Mouse (Mus musculus) right cerebral cortex, postnatal 36 days (tissue): ENCODE data around the gene Lrrc18.

Source experiments
- DNase-seq, 2 experiments: peaks; one replicate each; pipeline ENCODE4 v3.0.0; 2022; ENCODE audit warnings: low spot score in 2 of 2, mixed read lengths in 1 of 2

Gene Lrrc18

DNA sequence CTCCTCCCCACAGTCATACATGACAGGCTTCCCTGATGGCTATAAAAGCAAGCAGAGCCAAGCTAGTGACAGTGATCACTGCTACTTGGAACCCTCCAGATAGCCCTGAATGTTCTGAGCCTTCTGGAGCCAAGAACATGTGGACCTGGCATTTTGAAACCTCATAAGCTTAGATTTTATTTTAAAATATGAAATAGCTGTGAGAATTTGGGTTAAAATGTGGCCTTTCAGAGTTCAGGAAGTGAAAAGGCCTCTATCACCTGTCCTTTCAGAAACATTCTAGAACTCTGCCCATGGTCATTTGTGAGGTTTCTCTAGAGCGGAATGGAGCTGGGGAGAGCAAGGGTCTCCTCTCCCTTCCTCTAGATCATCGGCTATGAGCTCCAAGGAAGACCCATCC is at the start of gene Lrrc18:
Lrrc18 (plus strand) TSS at position 301 of the 400 bp plus-strand sequence.
- DNase-seq = no peak

DNA sequence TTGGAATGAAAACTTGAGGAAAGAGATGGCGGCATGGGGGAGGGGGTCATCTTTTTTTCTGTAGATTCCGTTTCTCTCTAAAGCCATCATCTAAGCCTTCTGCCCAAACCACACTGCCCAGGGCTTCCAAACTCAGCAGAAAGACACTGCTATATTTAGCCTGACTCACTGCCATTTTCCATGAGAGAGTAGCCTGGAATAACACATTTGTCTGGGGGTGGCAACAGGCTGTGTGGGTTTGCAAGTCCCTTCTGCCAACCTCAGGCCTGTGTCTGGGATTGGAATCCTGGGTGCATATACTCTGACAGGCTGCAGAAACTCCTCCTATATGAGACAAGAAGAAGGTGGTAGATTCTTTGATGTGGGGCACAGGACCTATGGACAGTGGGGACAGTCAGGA is 43.7 kb upstream of the Lrrc18 start:
- DNase-seq = peak; percentile 41 to 62

DNA sequence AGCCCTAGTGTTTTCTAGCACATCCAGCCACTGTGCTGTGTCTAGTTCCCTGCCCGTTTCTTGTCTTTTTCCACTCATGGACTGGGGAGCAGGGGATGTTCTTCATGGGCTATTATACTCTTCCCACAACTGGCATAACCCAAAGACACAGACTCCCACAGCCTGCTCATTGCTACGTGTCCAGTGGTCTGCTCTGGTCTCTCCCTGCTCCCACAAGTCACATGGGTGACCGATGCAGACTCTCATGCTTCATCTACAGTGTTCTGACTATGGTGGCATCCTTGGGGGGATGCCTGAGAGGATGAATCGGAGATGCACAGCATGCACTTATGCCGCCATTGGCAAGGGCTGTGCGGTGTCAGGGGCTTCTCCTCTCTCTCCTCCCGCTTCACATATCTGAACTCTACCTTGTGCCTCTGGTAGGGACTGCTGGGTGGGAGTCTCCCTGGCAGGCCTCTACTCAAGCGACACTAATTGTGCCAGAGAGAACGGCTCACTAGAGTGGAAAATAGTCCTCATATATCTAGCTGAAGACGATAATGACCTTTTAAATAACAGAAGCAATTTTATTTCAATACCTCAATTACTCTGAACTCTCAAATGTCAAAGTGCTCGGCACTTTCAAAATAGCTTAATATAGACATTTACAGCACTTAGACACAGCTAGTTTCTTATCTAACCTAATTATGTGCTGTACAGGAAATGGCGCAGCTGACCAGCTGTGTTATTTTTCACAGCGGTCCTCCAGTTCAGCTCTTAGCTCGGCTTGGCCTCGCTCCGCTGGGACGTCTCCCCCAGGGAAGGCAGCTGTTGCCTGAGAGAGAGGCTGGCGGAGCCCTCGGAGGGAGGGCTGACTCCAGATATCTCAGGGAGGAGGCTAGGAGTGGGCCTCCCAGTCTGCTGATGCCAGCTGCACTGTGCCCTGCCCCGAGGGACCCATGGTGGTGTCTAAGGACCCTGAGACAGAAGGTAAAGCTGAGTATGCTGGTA is 40.6 kb upstream of the Lrrc18 start:
- DNase-seq = no peak

DNA sequence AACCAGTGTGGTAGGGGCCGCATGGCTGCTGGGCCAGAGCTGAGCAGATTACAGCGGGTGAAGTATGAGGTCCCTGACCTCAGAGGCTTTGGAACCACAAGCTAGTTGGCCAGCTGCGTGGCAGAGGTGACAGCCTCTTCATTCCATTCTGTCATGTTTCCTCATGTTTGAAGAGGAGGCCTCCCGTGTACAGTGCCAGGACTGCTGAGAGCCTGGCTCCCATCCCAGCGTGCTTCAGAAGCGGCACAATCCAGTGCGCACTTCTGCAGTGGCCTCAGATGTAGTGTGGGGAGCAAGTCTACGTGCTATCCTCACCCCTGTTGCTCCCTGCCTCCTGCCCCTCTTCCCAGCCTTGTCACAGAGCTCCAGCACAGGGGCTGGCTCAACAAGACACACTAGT is 34.7 kb upstream of the Lrrc18 start:
- no peak for DNase-seq

DNA sequence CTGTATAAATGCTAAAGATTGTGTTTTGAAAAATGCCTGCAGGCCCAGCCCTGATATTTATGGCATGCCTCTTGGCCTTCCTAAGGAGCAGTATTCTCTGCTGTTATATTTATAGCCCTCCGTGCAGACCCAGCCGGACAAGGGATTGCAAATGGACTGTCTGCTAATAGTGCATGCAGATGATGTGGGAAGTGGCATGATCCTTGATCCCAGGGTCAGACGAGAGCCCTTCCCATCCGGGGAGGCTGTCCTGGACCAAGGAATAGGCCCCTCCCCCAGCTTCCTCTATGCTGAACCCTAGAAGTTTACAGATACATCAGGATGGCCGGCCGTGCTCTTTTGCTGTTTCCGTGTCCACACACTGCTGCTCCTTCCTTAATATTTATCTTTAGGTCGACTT is 32.5 kb upstream of the Lrrc18 start:
- DNase-seq = no peak

DNA sequence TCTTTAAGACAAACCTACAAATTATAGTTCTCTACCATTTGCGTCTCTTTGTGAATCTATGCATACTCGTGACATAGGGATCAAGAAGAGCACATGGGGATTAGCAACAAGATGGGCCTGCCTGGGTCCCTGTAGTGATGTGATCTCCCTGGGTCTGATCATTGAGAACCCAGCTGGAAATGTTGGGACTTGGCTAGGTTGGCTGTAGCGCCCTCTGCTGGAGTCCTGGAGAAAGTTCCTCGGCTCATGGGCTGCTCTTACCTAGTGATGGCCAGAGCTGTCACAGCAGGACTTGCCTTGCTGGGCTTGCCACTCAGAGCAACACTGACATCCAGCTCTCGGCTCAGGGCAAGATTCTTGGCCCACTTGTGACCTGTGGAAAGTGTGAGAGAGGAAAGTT is 30.7 kb upstream of the Lrrc18 start:
- DNase-seq = peak; percentile 26 to 49

DNA sequence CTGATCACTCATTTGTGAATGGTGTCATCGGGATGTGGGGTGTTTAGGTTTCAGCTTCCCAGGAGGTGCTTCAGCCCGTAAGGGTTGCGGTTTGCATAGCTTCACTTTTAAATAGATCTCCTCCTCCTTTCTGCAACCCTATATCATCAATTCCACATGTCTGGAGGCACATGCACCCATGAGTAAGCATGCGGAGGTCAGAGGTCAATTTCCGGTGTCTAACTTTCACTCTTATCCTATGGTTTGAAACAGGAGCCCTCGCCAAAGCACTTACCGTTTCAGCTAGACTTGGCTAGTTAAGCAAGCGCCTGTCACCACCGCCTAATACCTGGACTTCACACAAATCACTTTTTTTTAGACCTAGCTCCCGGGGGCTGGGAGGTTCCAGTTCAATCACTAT is 26.4 kb upstream of the Lrrc18 start:
- DNase-seq = no peak

DNA sequence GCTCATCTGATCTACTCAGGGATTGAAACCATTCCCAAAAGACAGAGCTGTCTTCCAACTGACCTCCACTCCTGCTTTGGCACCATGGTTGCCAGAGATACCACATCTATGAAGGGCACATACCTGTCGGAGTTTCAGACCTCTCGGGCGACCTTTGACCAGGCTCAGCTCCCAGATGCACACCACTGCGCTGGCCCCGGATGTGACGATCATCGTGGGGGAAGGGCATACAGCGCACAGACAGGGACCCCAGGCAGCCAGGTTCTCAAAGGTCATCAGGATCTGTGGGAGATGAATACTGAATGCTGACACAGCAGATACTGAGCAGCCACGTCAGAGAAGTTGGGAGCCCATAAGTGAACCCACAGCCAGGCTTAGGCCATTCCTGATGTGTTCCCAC is 20.5 kb upstream of the Lrrc18 start:
- DNase-seq = no peak

DNA sequence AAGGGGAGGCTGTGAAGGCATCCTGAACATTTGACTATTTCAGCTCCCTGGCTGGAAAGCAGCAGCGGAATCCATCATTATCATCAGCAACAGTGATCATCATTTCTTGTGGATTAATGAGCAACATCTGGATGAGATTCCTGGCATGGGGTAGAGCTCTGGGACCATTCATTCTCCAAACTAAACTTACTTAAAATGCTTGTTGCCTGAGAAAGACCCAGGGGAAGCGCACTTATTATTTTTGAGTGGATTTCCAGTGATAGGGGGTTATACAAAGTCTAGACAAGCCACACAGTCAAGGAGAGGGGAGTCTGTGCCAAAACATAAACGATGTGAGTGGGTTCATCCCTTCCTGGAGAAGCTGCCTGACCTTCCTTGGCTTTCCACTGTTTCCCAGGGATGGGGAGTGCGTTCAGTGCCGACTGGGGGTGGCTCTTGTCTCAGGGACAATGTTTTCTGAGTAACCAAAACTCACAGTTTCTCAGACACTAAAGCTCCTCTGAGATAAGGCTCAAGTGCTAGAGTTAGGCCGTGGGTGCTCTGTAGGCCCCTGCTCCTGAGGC is 6.9 kb upstream of the Lrrc18 start:
- no peak for DNase-seq

DNA sequence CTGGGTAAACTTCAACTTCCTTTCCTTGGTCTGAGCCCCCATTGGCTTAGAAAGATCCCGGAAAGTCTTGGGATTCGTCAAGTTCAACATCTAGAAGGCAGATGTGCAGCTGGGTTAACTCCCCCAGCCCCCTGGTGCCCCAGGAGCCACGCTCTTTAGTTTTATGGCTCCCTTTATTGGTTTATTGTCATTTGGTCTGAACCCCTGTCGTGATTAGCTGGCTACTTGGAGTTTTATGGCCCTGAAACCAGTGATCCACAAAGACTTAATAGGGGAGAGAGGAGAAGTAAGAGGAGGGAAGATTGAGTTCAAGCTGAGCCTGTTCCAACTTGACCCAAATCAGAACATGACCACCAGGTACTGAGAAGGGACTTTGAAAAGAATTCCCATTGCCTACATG is 4.5 kb upstream of the Lrrc18 start:
- DNase-seq = no peak

DNA sequence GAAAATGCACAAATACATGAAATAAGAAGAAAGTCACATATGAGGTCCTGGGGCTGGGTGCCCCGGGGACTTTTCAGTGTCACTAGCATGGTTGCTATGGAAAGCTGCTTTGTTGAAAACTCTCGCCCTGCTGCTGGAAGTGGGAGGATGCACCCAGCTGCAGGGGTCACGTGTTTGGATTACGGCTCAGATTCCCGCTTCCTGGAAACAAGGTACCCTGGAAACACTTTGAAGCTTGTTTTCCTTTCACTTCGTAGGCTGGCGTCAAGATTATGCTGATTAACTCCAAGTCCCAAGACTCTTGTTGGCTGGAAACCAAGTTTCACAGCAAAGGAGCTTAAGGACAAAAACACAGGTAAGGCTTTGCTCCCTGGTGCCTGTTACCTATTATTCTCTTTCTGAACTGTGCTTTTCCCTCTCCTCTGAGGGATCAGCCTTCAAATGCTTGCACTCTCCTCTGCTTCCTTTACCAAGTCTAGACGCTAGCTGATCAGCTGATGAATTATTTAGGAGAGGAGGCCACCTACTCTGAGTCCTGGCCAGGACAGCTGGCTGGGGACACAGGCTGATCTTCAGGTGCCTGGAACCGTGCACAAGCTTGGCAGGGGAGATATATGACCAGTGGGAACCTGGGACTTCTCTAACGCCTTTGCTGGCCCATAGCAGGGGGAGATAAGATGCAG is 3.9 kb downstream of the Lrrc18 start:
- DNase-seq = no peak

DNA sequence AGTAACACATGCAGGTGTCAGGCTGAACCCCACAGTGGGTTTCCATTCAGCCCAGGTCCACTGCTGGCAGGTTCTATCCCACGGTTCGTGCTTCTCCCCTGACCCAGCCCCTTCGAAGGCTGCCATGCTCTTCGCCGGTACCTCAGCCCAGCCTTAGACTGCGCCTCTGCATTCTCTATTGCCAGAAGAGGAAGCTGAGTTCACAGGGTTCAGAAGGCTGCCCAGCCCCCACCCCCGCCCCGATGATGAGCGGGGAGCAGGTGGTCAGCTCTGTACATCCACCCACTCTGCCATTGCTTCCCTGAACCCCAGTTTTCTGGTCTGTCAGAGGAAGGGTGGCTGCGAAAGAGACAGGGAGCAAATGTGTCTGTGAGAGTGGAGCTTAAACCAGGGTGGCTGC is 8.3 kb downstream of the Lrrc18 start:
- no peak for DNase-seq

DNA sequence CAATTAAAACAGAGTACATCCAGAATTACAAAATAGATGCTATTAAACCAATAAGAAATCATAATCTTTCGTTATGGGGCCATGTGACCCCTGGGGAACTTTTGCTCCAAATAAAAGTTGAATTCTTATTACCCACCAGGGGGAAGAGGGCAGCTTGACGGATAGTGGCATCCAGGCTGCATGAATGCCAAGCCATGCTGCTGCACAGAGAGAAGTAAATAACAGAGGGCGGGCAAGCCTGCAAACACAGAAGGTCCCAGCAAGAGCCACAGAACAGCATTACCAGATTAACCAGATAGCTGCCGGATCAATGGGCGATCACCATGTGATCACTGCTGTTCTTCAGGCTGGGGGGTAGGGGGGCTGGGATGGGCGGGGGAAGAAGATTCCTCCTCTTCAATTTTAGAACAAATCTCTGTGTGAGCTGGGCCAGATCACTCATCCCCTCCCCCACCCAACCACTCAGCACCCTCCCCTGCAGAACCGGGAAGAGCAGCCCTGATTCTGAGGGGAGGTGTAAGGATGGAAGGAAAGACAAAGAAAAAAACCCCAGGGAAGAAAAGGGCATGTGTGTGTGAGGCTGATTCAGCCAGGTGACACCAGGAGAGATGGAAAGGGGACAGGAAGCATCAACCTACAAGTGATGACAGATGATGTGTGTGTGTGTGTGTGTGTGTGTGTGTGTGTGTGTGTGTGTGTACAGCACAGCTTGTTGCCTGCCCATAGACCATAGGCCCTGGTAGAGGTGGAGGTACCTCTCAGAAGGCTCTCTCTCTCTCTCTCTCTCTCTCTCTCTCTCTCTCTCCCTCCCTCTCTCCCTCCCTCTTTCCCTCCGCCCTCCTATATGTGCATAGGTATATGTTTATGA is 9.2 kb downstream of the Lrrc18 start:
- DNase-seq = no peak

DNA sequence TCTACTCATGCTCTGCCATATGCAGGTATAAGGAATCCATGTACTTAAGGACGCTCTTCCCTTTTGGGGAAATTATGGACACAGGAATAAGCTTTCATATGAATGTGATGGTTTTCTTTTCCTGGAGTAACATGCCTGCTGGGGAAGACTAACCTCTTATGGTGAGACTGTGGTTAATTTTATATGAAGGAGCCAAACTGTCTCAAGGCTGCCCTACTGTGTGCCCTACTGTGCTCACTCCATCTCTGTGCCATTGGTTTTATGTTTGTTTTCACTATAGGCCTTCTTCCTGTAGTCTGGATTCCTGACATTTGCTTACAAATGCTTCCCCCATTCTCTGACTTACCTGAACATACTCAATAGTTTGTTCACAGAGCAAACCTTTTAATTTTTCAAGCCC is 13.9 kb downstream of the Lrrc18 start:
- no peak for DNase-seq

DNA sequence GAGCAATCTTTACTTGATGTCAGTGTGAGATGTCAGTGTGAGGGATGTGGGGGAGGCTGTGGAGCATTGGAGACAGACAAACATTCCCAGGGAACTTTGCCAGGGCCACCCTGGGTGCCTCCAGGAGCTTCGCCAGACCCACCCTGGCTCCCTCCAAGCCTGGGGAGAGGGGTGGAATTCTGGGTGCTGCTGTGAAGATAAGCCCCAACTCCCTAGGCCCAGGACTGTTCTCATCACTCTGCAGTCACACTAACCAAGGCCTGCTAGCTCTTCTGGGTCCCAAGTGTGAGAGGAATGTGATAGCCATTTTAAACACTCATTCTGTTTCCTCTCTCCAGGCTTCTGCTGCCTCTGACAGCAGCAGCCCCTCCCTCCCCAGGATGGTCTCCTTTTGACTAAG is 16.5 kb downstream of the Lrrc18 start:
- DNase-seq = no peak

DNA sequence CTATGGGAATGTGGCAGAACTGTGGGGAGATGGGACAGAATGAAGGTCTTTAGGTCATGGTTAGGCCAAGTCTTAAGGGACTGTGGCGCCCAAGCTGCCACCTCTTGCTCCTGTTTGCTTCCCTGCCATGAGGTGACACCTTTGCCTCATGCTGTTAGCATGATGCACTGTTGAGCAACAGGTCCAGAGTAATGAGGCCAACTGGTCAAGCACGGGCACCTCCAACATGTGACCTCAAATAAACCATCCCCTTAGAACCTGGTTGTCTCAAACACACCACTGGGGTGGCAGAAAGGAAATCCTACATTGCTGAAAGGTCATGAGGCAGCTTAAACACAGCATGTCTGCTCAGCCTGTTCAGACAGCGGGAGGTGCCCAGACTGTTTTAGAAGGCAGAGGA is 27.9 kb downstream of the Lrrc18 start:
- DNase-seq = no peak

DNA sequence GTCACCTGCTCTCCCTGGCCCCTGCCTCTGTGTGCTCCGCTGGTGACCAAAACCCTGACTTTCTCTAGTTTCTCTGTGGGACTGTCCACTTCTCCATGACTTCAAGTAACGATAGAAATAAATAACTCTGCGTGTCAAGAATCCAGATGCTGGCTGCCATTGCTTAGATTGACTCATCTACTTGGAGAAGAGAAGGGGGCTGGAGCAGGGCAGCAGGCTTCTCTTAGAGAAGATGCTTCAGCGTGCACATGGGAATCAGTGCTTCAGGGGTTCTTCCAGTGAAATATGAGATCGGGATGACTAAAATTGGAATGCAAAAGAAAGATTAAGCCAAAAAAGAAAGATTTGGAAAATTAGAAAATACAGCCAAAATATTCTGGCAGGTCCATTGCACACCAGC is 28.4 kb downstream of the Lrrc18 start:
- DNase-seq = no peak

DNA sequence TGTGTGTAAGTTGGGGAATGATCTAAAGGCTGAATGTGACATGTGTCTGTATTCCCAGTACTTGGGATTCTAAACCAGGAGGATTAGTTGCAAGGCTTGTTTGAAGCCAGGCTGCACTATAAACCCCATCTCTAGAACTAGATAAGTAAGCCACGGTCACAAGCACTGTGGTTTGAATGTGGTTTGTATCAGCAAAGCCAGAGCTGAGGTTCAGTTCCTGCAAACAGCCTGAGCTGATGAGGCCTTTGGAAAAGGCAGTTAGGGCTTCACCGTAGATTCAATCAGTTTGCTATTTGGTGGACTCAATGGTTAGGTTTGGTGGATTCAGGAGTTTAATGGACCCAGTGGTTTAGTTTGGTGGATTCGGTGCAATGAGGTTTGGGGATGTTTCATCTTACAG is 39.7 kb downstream of the Lrrc18 start:
- DNase-seq = no peak

DNA sequence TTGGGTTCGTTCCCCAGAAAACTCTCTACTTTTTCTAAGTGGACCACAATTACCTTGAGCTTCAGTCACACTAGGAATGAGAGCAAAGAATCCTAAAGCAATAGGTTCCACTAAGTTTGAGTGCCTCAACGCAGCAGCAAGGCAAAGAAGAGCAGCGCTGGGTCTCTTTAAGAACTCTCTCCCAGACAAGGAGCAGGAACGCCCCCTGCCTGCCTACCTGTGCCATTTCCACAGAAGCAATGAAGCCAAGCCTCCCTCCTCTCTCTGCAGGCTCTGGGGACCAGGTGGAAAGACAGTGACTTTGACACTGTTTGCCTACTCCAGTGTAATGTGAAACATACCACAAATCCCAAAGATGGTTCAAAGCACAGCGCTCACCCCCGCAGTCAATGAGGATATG is 42.2 kb downstream of the Lrrc18 start:
- DNase-seq = no peak

DNA sequence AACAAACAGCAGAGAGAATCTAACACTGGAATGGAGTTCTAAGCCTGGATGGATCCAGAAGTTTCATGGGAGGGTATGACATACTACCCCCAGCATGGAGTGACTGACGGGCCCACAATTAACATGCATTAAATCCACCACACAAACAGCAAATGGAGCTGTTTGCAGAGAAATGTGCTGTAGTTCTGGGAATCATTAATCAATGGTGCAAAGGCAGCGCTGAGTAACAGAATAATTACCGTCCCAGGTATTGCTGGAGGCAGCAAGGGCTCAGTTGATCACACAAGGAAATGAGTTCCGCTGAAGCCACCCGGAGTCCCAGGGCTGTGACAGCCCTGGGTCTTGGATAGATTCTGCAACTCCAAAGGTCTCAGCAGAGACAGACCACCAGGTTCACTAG is 44.2 kb downstream of the Lrrc18 start:
- DNase-seq = no peak

DNA sequence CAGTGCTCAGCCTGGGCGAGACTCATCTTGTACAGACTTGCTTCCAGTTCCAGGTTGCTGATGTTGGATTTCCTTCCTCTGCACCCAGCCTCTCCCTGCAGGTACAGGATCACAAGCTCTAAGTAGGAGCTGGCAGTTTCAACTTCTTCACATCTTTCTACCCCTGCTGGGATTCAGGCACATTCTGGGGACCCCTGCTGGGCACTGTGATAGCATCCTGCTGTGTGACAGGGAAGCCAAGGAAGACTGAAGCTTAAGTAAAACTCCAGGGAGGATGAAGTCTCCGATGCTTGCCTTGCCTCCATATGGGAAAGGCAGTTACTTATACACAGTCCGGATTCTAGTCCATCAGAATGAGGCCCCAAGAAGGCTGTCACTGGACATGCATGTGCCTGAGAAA is 45.6 kb downstream of the Lrrc18 start:
- DNase-seq = no peak

DNA sequence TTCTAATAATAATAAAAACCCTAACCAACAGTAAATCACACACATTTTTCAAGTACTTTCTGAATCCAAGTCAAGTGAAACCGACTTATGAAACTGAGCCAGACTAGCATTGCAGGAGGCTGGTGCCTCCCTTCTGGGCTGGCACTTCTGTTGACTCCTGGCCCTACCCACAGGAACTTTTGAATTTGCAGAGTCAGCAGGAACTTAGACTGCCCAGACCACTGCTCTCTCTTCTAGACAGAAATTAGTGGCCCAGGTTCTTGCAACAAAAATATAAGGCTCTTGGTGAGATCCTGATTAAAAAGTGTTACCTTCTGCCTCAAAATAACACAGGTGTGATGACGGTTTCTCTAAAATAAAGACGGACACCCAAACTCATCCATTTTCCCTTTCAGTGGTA is 54.0 kb downstream of the Lrrc18 start:
- no peak for DNase-seq
